Mouse (Mus musculus) layer of hippocampus, adult 9-10 months (tissue): ENCODE results near the gene Adad2.

ENCODE experiments used
- DNase-seq: peaks from one replicate; pipeline ENCODE4 v3.0.0; 2022; ENCODE audit warnings: low spot score

Gene Adad2

GRCm38 (mm10) chr8:119641058-119641457 is 28.5 kb downstream of the Adad2 start:
- DNase-seq: no peak

- DNase-seq: no peak
Measured at GRCm38 (mm10) chr8:119642960-119643359, 30.4 kb downstream of the Adad2 start.

- DNase-seq: no peak
Measured at GRCm38 (mm10) chr8:119644429-119644960, 31.9 kb downstream of the Adad2 start.

- no peak for DNase-seq
Measured at GRCm38 (mm10) chr8:119644981-119645597, 32.5 kb downstream of the Adad2 start.

GRCm38 (mm10) chr8:119646197-119646596 is 33.6 kb downstream of the Adad2 start:
- DNase-seq: no peak

GRCm38 (mm10) chr8:119646846-119647245 is 34.3 kb downstream of the Adad2 start:
- no peak for DNase-seq

GRCm38 (mm10) chr8:119651324-119651723 is 38.8 kb downstream of the Adad2 start:
- no peak for DNase-seq

GRCm38 (mm10) chr8:119656709-119657464 is 44.3 kb downstream of the Adad2 start:
- DNase-seq: no peak

- DNase-seq: no peak
Measured at GRCm38 (mm10) chr8:119661081-119661480, 48.5 kb downstream of the Adad2 start.

- no peak for DNase-seq
Measured at GRCm38 (mm10) chr8:119661892-119662291, 49.3 kb downstream of the Adad2 start.

- no peak for DNase-seq
Measured at GRCm38 (mm10) chr8:119663440-119663839, 50.9 kb downstream of the Adad2 start.

- DNase-seq: no peak
Measured at GRCm38 (mm10) chr8:119665270-119665669, 52.7 kb downstream of the Adad2 start.
